Mouse (Mus musculus) adipose tissue, adult 10 weeks (tissue): ENCODE measurements around the gene Dlg5. TPM values are rescaled to one million over a fixed set of nuclear protein-coding genes. Genes with fewer than 3 reads are reported as not detected.

Experiments used
- polyA plus RNA-seq: library from polyadenylated mRNA; stranded (reverse); fragments of 350-450 nt; fragmentation: Illumina TruSeq; extraction: RNeasy Lipid Tissue Mini Kit (QIAGEN cat#74804); gene quantifications from one replicate; pipeline ENCODE4 v1.2.3, GENCODE M21; 2014; ENCODE audit warnings: low read depth, low replicate concordance

The Dlg5 gene
- polyA plus RNA-seq: 83.0 TPM

GRCm38 (mm10) chr14:24245177-24246081 is at the start of gene Dlg5:
Gene Dlg5, minus strand, starts transcription at chr14:24245920.

GRCm38 (mm10) chr14:24292914-24293313 is 47.2 kb upstream of the Dlg5 start, which contains the start of gene E330034G19Rik:
Gene E330034G19Rik, plus strand, starts transcription at chr14:24293214.

Other genes starting within 250 kb of the Dlg5 start
- 2.7 TPM for gene Kcnma1, start 231.4 kb downstream of the Dlg5 start, polyA plus RNA-seq
- gene E330034G19Rik, start 47.3 kb upstream of the Dlg5 start, polyA plus RNA-seq: 0.78 TPM
- gene Polr3a, start 241.1 kb upstream of the Dlg5 start, polyA plus RNA-seq: 11.5 TPM
- gene Rps24, start 241.2 kb upstream of the Dlg5 start, polyA plus RNA-seq: 2,297 TPM